Mouse (Mus musculus): ENCODE measurements around the gene Ptpn4.

- TF ChIP-seq POLR2A (IDR thresholded peaks at IDR 0.05; ENCODE audit: control insufficient read depth, extremely low read depth, insufficient read depth, low read length, poor library complexity) (no peak), CTCF (IDR thresholded peaks at IDR 0.05; ENCODE audit: borderline replicate concordance, control insufficient read depth, extremely low read depth, insufficient read depth, low read length, poor library complexity) (no peak)
These were observed 200.0 kb downstream of the Ptpn4 start for GRCm38 (mm10) chr1:119637188-119638023.

All from thymus, adult 2 months (tissue).